Mouse (Mus musculus) naive thymus-derived CD4-positive, alpha-beta T cell, adult 5 months (primary cell): ENCODE results near the gene Prrt2. TPM values are rescaled to one million over a fixed set of nuclear protein-coding genes. Genes with fewer than 3 reads are reported as not detected.

Experiments
- polyA plus RNA-seq: library from polyadenylated mRNA; unstranded; fragments of 100-300 nt; shearing (Covaris generic); gene quantifications from one replicate; pipeline ENCODE4 v1.2.1, GENCODE M21; 2017

The Prrt2 gene
- polyA plus RNA-seq, result 2.7 TPM

GRCm38 (mm10) chr7:127020901-127021562, at the start of gene Prrt2, which contains the start of gene Gm42742:
TSS of gene Prrt2 (minus strand) at chr7:127021211.
TSS of gene Gm42742 (minus strand) at chr7:127021097.

GRCm38 (mm10) chr7:127041851-127042672, 21.1 kb upstream of the Prrt2 start, which contains the start of gene Kif22:
TSS of gene Kif22 (minus strand) at chr7:127042471.

GRCm38 (mm10) chr7:127026984-127027726, 6.1 kb upstream of the Prrt2 start, which contains the start of gene Maz:
TSS of gene Maz (minus strand) at chr7:127027037.

GRCm38 (mm10) chr7:127016971-127017949, 3.8 kb downstream of the Prrt2 start, which contains the start of gene Pagr1a:
TSS of gene Pagr1a (minus strand) at chr7:127017352.

GRCm38 (mm10) chr7:127016481-127016485, 4.7 kb downstream of the Prrt2 start, which contains the start of gene Pagr1b:
TSS of gene Pagr1b (minus strand) at chr7:127016484.

GRCm38 (mm10) chr7:127014320-127014719, 6.7 kb downstream of the Prrt2 start, which contains the start of gene Mvp:
TSS of gene Mvp (minus strand) at chr7:127014621.

GRCm38 (mm10) chr7:126975950-126976866, 44.8 kb downstream of the Prrt2 start, which contains the start of gene Cdiptos:
TSS of gene Cdiptos (minus strand) at chr7:126976098.

GRCm38 (mm10) chr7:126975893-126975949, 45.3 kb downstream of the Prrt2 start, which contains the start of gene Cdipt:
TSS of gene Cdipt (plus strand) at chr7:126975914.

Other genes starting within 250 kb of the Prrt2 start
- 416 TPM for gene Ypel3, start 244.3 kb downstream of the Prrt2 start, polyA plus RNA-seq
- gene Tbx6, start 239.7 kb downstream of the Prrt2 start, polyA plus RNA-seq, result 5.2 TPM
- 341 TPM for gene Ppp4c, start 228.7 kb downstream of the Prrt2 start, polyA plus RNA-seq
- gene Fam57b, start 223.5 kb downstream of the Prrt2 start, polyA plus RNA-seq, result not detected
- not detected for gene 4930451I11Rik, start 189.6 kb downstream of the Prrt2 start, polyA plus RNA-seq
- gene Doc2a, start 173.8 kb downstream of the Prrt2 start, polyA plus RNA-seq, result not detected
- 10.0 TPM for gene Hirip3, start 159.2 kb downstream of the Prrt2 start, polyA plus RNA-seq
- 49.0 TPM for gene Ino80e, start 158.8 kb downstream of the Prrt2 start, polyA plus RNA-seq
- gene Taok2, start 136.5 kb downstream of the Prrt2 start, polyA plus RNA-seq, result 44.2 TPM
- 32.2 TPM for gene Tmem219, start 98.3 kb downstream of the Prrt2 start, polyA plus RNA-seq
- gene Kctd13, start 92.3 kb downstream of the Prrt2 start, polyA plus RNA-seq, result 37.5 TPM
- not detected for gene Asphd1, start 71.6 kb downstream of the Prrt2 start, polyA plus RNA-seq
- gene Sez6l2, start 70.6 kb downstream of the Prrt2 start, polyA plus RNA-seq, result 0.36 TPM
- 143 TPM for gene Cdipt, start 45.3 kb downstream of the Prrt2 start, polyA plus RNA-seq
- gene Cdiptos, start 45.1 kb downstream of the Prrt2 start, polyA plus RNA-seq, result 0.70 TPM
- gene Mvp, start 6.6 kb downstream of the Prrt2 start, polyA plus RNA-seq, result 34.6 TPM
- 2.0 TPM for gene Pagr1b, start 4.7 kb downstream of the Prrt2 start, polyA plus RNA-seq
- 34.0 TPM for gene Pagr1a, start 3.9 kb downstream of the Prrt2 start, polyA plus RNA-seq
- 30.6 TPM for gene Gm42742, start 114 bp downstream of the Prrt2 start, polyA plus RNA-seq
- gene Maz, start 5.8 kb upstream of the Prrt2 start, polyA plus RNA-seq, result 76.6 TPM
- gene Kif22, start 21.3 kb upstream of the Prrt2 start, polyA plus RNA-seq, result 4.4 TPM
- not detected for gene Zg16, start 66.1 kb upstream of the Prrt2 start, polyA plus RNA-seq
- gene AI467606, start 70.1 kb upstream of the Prrt2 start, polyA plus RNA-seq, result 117 TPM
- 9.7 TPM for gene Qprt, start 101.0 kb upstream of the Prrt2 start, polyA plus RNA-seq
- gene Spn, start 116.6 kb upstream of the Prrt2 start, polyA plus RNA-seq, result 42.1 TPM
- gene Cd2bp2, start 174.8 kb upstream of the Prrt2 start, polyA plus RNA-seq, result 47.5 TPM
- 47.3 TPM for gene Tbc1d10b, start 187.3 kb upstream of the Prrt2 start, polyA plus RNA-seq
- gene Mylpf, start 187.7 kb upstream of the Prrt2 start, polyA plus RNA-seq, result 25.5 TPM
- gene Zfp553, start 211.8 kb upstream of the Prrt2 start, polyA plus RNA-seq, result 15.9 TPM
- gene Sept1, start 211.9 kb upstream of the Prrt2 start, polyA plus RNA-seq, result 528 TPM
- gene Zfp771, start 223.1 kb upstream of the Prrt2 start, polyA plus RNA-seq, result 7.6 TPM
- gene Dctpp1, start 239.5 kb upstream of the Prrt2 start, polyA plus RNA-seq, result 10.1 TPM